Mouse (Mus musculus): ENCODE data around the gene Ccn2. TPM values are rescaled to one million over a fixed set of nuclear protein-coding genes. Genes with fewer than 3 reads are reported as not detected.

The Ccn2 gene
- total and polyA plus RNA-seq, 3 experiments, result 4.4 TPM; not detected in 2

DNA sequence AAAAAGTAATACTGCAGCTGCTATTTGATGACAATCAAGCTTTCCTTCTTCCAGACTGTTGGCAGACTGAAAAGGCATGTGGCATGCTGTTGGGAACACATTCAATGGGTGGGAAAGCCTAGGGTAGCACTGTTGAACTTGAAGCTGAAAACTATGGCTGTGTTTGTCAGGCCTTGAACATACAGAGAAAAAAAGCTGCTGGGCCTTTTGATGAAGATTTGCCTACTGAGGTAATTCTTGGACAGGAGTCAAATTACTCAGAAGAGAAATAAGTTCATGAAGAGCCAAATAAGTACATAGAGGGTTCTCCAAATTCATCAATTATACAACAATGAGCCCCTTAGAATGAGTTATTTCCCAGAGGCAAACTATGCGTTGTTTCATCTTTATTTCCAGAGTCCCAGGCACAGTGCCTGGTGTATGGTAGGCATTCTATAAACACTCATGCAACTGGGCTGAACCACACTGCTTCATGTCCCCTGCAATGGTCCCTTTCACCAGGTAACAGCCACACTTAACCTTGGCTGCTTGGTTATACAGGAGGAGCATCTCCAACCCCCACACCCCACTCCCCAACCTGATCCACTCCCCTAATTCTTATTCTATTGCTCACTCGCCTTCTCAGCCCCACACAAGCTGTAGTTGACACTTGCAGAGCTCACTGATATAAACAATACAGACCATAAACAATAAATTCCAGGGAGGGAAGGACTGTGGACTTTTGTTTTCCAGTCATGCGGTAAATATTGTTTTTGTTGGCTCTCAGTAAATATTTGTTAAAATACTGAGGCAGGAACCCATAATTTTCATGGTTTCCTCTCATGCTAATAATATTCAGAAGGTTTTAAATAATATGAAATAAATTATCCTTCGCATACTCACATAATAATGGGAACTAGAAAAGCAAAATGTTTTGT, 22.9 kb upstream of the Ccn2 start:
- DNase-seq (ENCODE audit: low spot score), result no peak
- no peak for ATAC-seq (ENCODE audit: extremely low read depth, insufficient number of reproducible peaks, low FRiP score, poor library complexity, severe bottlenecking)
- TF ChIP-seq GATA2 (IDR thresholded peaks at IDR 0.05; ENCODE audit: borderline replicate concordance, low read depth, low read length), result no peak
- no peak for TF ChIP-seq POLR2AphosphoS5 (IDR thresholded peaks at IDR 0.05; ENCODE audit: insufficient replicate concordance, low read depth, low read length)
- no peak for TF ChIP-seq GATA1 (IDR thresholded peaks at IDR 0.05; ENCODE audit: borderline replicate concordance, low read length)
- no peak for TF ChIP-seq CTCF (IDR thresholded peaks at IDR 0.05; ENCODE audit: low read depth, low read length)
- TF ChIP-seq TAL1 (conservative IDR thresholded peaks at IDR 0.05; ENCODE audit: low read depth, low read length), result no peak

GRCm38 (mm10) chr10:24573484-24573883, 21.8 kb upstream of the Ccn2 start:
- Histone ChIP-seq H3K36me3 (replicated peaks) (no peaks in the 10 kb centered on the region), H3K9me3 (replicated peaks) (no peaks in the 10 kb centered on the region), H3K27me3 (ENCODE audit: insufficient read depth, low read length) (peaks cover 3% of the 10 kb centered on the region; the same call in 1 of the 2 replicates), H3K4me1 (ENCODE audit: insufficient read depth, low read depth, low read length) (no peaks in the 10 kb centered on the region), H3K4me3 (ENCODE audit: low read depth, low read length) (no peak overlapping the region)
- ATAC-seq (ENCODE audit: extremely low read depth, insufficient number of reproducible peaks, low FRiP score, poor library complexity, severe bottlenecking), result no peak
- no peak for DNase-seq (ENCODE audit: low spot score)
- no peak for TF ChIP-seq CTCF (IDR thresholded peaks at IDR 0.05; ENCODE audit: low read depth, low read length)
- no peak for TF ChIP-seq GATA1 (IDR thresholded peaks at IDR 0.05; ENCODE audit: borderline replicate concordance, low read length)
- no peak for TF ChIP-seq POLR2AphosphoS5 (IDR thresholded peaks at IDR 0.05; ENCODE audit: insufficient replicate concordance, low read depth, low read length)
- TF ChIP-seq TAL1 (conservative IDR thresholded peaks at IDR 0.05; ENCODE audit: low read depth, low read length), result no peak
- no peak for TF ChIP-seq GATA2 (IDR thresholded peaks at IDR 0.05; ENCODE audit: borderline replicate concordance, low read depth, low read length)

More for the DNA sequence above, 22.9 kb upstream of the Ccn2 start:
- H3K9me3 ChIP-seq (replicated peaks), result no peaks in the 10 kb centered on the region
- no peaks in the 10 kb centered on the region for H3K4me1 ChIP-seq (ENCODE audit: insufficient read depth, low read depth, low read length)
- no peaks in the 10 kb centered on the region for H3K36me3 ChIP-seq (replicated peaks)
- H3K27me3 ChIP-seq (ENCODE audit: insufficient read depth, low read length), result peaks cover 3% of the 10 kb centered on the region; the same call in 1 of the 2 replicates
- H3K4me3 ChIP-seq (ENCODE audit: low read depth, low read length), result no peak overlapping the region

- H3K4me3 ChIP-seq (ENCODE audit: low read depth, low read length), result no peak overlapping the region
- no peak for TF ChIP-seq CTCF (IDR thresholded peaks at IDR 0.05; ENCODE audit: low read depth, low read length)
- TF ChIP-seq GATA1 (IDR thresholded peaks at IDR 0.05; ENCODE audit: borderline replicate concordance, low read length), result no peak
- no peak for TF ChIP-seq GATA2 (IDR thresholded peaks at IDR 0.05; ENCODE audit: borderline replicate concordance, low read depth, low read length)
Measured at GRCm38 (mm10) chr10:24581076-24581475, 14.2 kb upstream of the Ccn2 start.

DNA sequence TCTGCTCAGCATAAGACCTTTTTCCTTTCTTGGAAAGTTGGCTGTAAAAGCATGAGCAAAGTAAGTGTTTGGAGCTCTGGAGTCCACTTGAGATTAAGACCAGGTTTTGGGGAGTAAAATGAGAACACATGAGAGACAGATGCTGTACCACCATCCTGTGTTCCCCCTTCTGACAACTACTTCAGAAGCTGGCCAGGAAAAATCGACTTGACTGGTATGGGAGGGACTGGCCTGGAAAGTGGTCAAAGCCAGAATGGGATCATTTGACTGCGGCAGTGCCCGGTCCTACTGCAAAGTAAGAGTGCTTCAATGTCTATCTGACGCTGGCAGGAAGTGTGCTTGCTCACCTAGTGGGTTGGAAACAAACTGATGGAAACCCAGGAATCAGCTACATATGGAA, 6.4 kb upstream of the Ccn2 start:
- no peaks in the 10 kb centered on the region for H3K9me3 ChIP-seq (replicated peaks)
- no peak overlapping the region for H3K4me3 ChIP-seq (ENCODE audit: low read depth, low read length)
- no peak for DNase-seq (ENCODE audit: low spot score)
- ATAC-seq (ENCODE audit: extremely low read depth, insufficient number of reproducible peaks, low FRiP score, poor library complexity, severe bottlenecking), result no peak
- no peaks in the 10 kb centered on the region for H3K36me3 ChIP-seq (replicated peaks)
- peaks cover 5% of the 10 kb centered on the region for H3K27me3 ChIP-seq (ENCODE audit: insufficient read depth, low read length)
- no peaks in the 10 kb centered on the region for H3K4me1 ChIP-seq (ENCODE audit: insufficient read depth, low read depth, low read length)
- TF ChIP-seq POLR2AphosphoS5 (IDR thresholded peaks at IDR 0.05; ENCODE audit: insufficient replicate concordance, low read depth, low read length) (no peak), TAL1 (conservative IDR thresholded peaks at IDR 0.05; ENCODE audit: low read depth, low read length) (no peak), GATA1 (IDR thresholded peaks at IDR 0.05; ENCODE audit: borderline replicate concordance, low read length) (no peak), CTCF (IDR thresholded peaks at IDR 0.05; ENCODE audit: low read depth, low read length) (no peak), GATA2 (IDR thresholded peaks at IDR 0.05; ENCODE audit: borderline replicate concordance, low read depth, low read length) (no peak)

More at GRCm38 (mm10) chr10:24581076-24581475, 14.2 kb upstream of the Ccn2 start:
- Histone ChIP-seq H3K4me1 (ENCODE audit: insufficient read depth, low read depth, low read length) (no peaks in the 10 kb centered on the region), H3K27me3 (ENCODE audit: insufficient read depth, low read length) (no peaks in the 10 kb centered on the region), H3K36me3 (replicated peaks) (no peaks in the 10 kb centered on the region), H3K9me3 (replicated peaks) (no peaks in the 10 kb centered on the region)
- DNase-seq (ENCODE audit: low spot score) (no peak), ATAC-seq (ENCODE audit: extremely low read depth, insufficient number of reproducible peaks, low FRiP score, poor library complexity, severe bottlenecking) (no peak)

DNA sequence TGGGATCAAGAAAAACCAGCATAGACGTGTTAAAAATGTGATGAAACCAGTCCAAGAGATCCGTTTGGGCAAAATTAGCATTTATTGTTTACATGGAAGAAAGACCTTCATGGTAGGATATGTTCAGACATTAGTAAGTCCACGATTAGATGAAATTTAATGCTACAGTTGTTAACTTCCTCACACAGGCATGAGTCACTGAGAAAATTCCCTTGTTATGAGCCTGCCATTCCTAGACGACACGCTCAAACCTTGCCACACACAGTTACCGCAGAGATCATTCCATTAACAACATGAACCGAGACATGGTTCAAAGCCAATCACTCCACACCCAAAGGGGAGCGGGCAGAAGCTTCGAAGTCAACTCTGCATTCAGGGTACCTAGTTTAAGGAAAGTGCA, 6.0 kb upstream of the Ccn2 start:
- ATAC-seq (ENCODE audit: extremely low read depth, insufficient number of reproducible peaks, low FRiP score, poor library complexity, severe bottlenecking) (no peak), DNase-seq (ENCODE audit: low spot score) (no peak)
- H3K9me3 ChIP-seq (replicated peaks), result no peaks in the 10 kb centered on the region
- peaks cover 5% of the 10 kb centered on the region for H3K27me3 ChIP-seq (ENCODE audit: insufficient read depth, low read length)
- no peaks in the 10 kb centered on the region for H3K4me1 ChIP-seq (ENCODE audit: insufficient read depth, low read depth, low read length)
- no peaks in the 10 kb centered on the region for H3K36me3 ChIP-seq (replicated peaks)
- no peak overlapping the region for H3K4me3 ChIP-seq (ENCODE audit: low read depth, low read length)
- TF ChIP-seq GATA2 (IDR thresholded peaks at IDR 0.05; ENCODE audit: borderline replicate concordance, low read depth, low read length) (no peak), CTCF (IDR thresholded peaks at IDR 0.05; ENCODE audit: low read depth, low read length) (no peak), TAL1 (conservative IDR thresholded peaks at IDR 0.05; ENCODE audit: low read depth, low read length) (no peak), POLR2AphosphoS5 (IDR thresholded peaks at IDR 0.05; ENCODE audit: insufficient replicate concordance, low read depth, low read length) (no peak)

DNA sequence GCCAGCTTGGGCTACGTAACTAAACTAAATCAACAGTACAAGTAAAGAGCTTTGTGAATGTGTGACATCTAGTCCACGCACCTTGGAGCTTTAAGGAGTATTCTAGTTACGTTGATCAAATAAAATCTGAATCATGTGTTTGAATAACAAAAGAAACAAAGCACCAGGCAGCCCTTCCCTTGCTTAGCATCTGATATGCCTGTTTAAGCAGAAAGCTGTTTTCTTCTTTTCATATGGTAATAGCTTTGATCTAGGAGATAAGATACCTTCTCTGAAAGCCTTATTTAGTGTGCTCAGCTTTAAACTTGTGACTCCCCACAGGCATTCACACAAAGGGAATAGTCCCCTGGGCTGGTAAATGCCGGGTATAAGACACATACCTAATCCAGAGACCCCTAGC, 4.7 kb upstream of the Ccn2 start:
- H3K27me3 ChIP-seq (ENCODE audit: insufficient read depth, low read length), result peaks cover 10% of the 10 kb centered on the region
- ATAC-seq (ENCODE audit: extremely low read depth, insufficient number of reproducible peaks, low FRiP score, poor library complexity, severe bottlenecking) (no peak), DNase-seq (ENCODE audit: low spot score) (no peak)
- TF ChIP-seq POLR2AphosphoS5 (IDR thresholded peaks at IDR 0.05; ENCODE audit: insufficient replicate concordance, low read depth, low read length) (no peak), GATA2 (IDR thresholded peaks at IDR 0.05; ENCODE audit: borderline replicate concordance, low read depth, low read length) (no peak), CTCF (IDR thresholded peaks at IDR 0.05; ENCODE audit: low read depth, low read length) (no peak), GATA1 (IDR thresholded peaks at IDR 0.05; ENCODE audit: borderline replicate concordance, low read length) (no peak), TAL1 (conservative IDR thresholded peaks at IDR 0.05; ENCODE audit: low read depth, low read length) (no peak)
- H3K4me3 ChIP-seq (ENCODE audit: low read depth, low read length), result no peak overlapping the region
- H3K9me3 ChIP-seq (replicated peaks), result no peaks in the 10 kb centered on the region
- no peaks in the 10 kb centered on the region for H3K36me3 ChIP-seq (replicated peaks)
- H3K4me1 ChIP-seq (ENCODE audit: insufficient read depth, low read depth, low read length), result peaks cover 1% of the 10 kb centered on the region; the same call in 1 of the 2 replicates

Measured in G1E (cell line).